ENCODE assay signal across 8 mouse cellular contexts in the genomic region with DNA sequence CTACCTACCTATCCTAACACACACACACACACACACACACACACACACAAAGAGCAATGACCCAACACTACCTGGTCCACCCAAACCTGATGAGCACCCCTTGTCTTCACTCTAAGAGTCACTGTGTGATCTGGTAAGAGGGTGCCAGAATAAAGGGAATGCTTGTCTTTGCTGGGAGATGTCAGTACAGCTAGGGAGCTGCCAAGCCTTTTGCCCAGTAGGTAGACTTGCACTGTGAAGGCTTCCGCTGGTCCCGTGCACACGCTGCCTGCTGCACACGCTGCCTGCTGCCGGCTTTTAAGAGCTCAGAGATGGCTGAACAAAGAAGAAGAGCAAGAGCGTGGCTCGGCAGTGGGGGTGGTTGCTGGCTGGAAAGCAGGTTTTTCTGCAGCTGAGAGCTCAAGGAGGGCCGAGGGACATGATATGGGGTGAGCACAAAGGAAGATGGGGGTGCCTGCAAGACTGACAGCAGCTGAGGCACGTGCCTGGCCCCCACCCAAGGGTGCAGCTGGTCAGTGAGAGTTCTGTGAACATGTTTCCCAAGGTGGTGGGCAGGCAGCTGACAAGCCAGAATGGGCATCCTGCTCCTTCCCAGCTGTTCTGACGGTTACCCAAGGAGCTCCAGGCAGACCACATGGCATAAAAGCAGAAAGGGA. TPM values are rescaled to one million over a fixed set of nuclear protein-coding genes. Genes with fewer than 3 reads are reported as not detected.
DNase-seq lines count a peak whose midpoint lies in the region; TF ChIP-seq lines count a peak whose summit lies in the region.

No protein-coding gene starts in this region.

- TF ChIP-seq CTCF in liver, adult 2 months (IDR thresholded peaks at IDR 0.05; ENCODE audit: low read depth, low read length): no peak

- peaks cover 42% of the 10 kb centered on the region for H3K79me2 ChIP-seq in liver, adult 2 months (ENCODE audit: control insufficient read depth, insufficient read depth, low read length)

- 69% methylated on average over 10 of the region's 10 CpGs for WGBS in liver, adult 2 months
- 4% methylated on average over 10 of the region's 10 CpGs for WGBS in midbrain, embryonic 10.5 days

- no peaks in the 10 kb centered on the region for H3K9me3 ChIP-seq in midbrain, embryonic 10.5 days (replicated peaks)

- no peak overlapping the region for H3K4me3 ChIP-seq in liver, adult 2 months (ENCODE audit: insufficient read depth, low read depth, low read length)
- peak overlapping the region; percentile 43 for H3K4me3 ChIP-seq in midbrain, embryonic 10.5 days

- no peak overlapping the region for H3K9ac ChIP-seq in liver, adult 2 months (ENCODE audit: low read depth, low read length)

- no peak for TF ChIP-seq POLR2A in liver, adult 2 months (IDR thresholded peaks at IDR 0.05; ENCODE audit: extremely low read depth, insufficient read depth, low read length)

- peak overlapping the region; percentile 4; the same call in 1 of the 2 replicates for H3K27ac ChIP-seq in liver, adult 2 months (replicated peaks; ENCODE audit: insufficient read depth, low read depth, low read length)
- H3K27ac ChIP-seq in midbrain, embryonic 10.5 days (replicated peaks): peak overlapping the region; percentile 98

- H3K36me3 ChIP-seq in liver, adult 2 months (ENCODE audit: control insufficient read depth, insufficient read depth, low read length): no peaks in the 10 kb centered on the region
- H3K36me3 ChIP-seq in midbrain, embryonic 10.5 days: peaks cover 10% of the 10 kb centered on the region; the same call in 1 of the 2 replicates

- DNase-seq in liver, adult 2 months (ENCODE audit: extremely low read depth, low read depth, low spot score): no peak
- DNase-seq in liver: no peak
- DNase-seq in cerebellum, postnatal 10 days: peak; percentile 91
- peak; percentile 50 for DNase-seq in gastrocnemius, postnatal 25 days
- DNase-seq in layer of hippocampus, postnatal 10 days (ENCODE audit: low spot score in 2 of 2): peak; percentile 79 to 82
- DNase-seq in midbrain, embryonic 10.5 days (ENCODE audit: low spot score): no peak
- DNase-seq in telencephalon, adult 2 months (ENCODE audit: low read depth, low spot score): peak; percentile 89
- DNase-seq in adrenal gland, adult 2 months: no peak

- H3K27me3 ChIP-seq in liver, adult 2 months (ENCODE audit: control insufficient read depth, insufficient read depth, low read length): no peaks in the 10 kb centered on the region
- H3K27me3 ChIP-seq in midbrain, embryonic 10.5 days (ENCODE audit: low read depth, poor library complexity, severe bottlenecking): no peaks in the 10 kb centered on the region

- H3K4me1 ChIP-seq in liver, adult 2 months (ENCODE audit: control insufficient read depth, insufficient read depth, low read length): peaks cover 15% of the 10 kb centered on the region
- peaks cover 94% of the 10 kb centered on the region for H3K4me1 ChIP-seq in midbrain, embryonic 10.5 days

RNA-seq across cellular contexts. Expression of a gene that starts 10.9 kb away (rescaled TPM):
- total RNA-seq in liver, adult 2 months (2014; rRNA removed): 13.3 and 15.4 TPM in 2 replicates
- polyA plus RNA-seq in liver, adult 2 months (2012; rRNA removed): 28.5 and 30.4 TPM in 2 replicates
- 10 to 100 TPM; 10.4 to 12.3 TPM for total RNA-seq in gastrocnemius, postnatal 25 days (2021)
- 10 to 100 TPM; 47.3 to 48.7 TPM for total RNA-seq in layer of hippocampus, postnatal 10 days (2021)
- 90.6 and 101 TPM in 2 replicates for polyA plus RNA-seq in midbrain, embryonic 10.5 days (2016; fragmentation: Nextera tagmentation; extraction: Ambion mirVana)
- 10 to 100 TPM; 26.3 to 35.8 TPM for total RNA-seq in adrenal gland, adult 2 months (2021)
- 30.7 and 31.2 TPM in 2 replicates for polyA plus RNA-seq in adrenal gland, adult 2 months (2012; rRNA removed)

RNA-seq across cellular contexts. Expression of a gene that starts 57.9 kb away (rescaled TPM):
- total RNA-seq in liver, adult 2 months (2014; rRNA removed): 63.2 and 66.3 TPM in 2 replicates
- polyA plus RNA-seq in liver, adult 2 months (2012; rRNA removed): 25.5 and 42.2 TPM in 2 replicates
- 10 to 100 TPM; 15.6 to 18.9 TPM for total RNA-seq in gastrocnemius, postnatal 25 days (2021)
- total RNA-seq in layer of hippocampus, postnatal 10 days (2021): 100 to 1,000 TPM; 132 to 150 TPM
- 45.4 and 46.5 TPM in 2 replicates for polyA plus RNA-seq in midbrain, embryonic 10.5 days (2016; fragmentation: Nextera tagmentation; extraction: Ambion mirVana)
- total RNA-seq in adrenal gland, adult 2 months (2021): 100 to 1,000 TPM in 1 of 2 experiments, 10 to 100 TPM in 1; 98.0 to 158 TPM
- 26.2 and 36.3 TPM in 2 replicates for polyA plus RNA-seq in adrenal gland, adult 2 months (2012; rRNA removed)

Comparison
In these comparisons a context has a peak if more than half of its experiments do, and no peak if none do; other contexts are left out.
1. DNase-seq: peak in cerebellum, postnatal 10 days (2 of 2), gastrocnemius, postnatal 25 days (single experiment), layer of hippocampus, postnatal 10 days (2 of 2) and telencephalon, adult 2 months (single experiment); none in liver, adult 2 months (single experiment), liver (single experiment), midbrain, embryonic 10.5 days (single experiment) and adrenal gland, adult 2 months (single experiment).